Mouse (Mus musculus): ENCODE results near the gene Ahnak.
"Not testable (repeated sequence)": the region's sequence is repeated elsewhere in the genome, so short reads cannot be mapped to it uniquely, and the experiment has no call there.

Gene Ahnak

DNA sequence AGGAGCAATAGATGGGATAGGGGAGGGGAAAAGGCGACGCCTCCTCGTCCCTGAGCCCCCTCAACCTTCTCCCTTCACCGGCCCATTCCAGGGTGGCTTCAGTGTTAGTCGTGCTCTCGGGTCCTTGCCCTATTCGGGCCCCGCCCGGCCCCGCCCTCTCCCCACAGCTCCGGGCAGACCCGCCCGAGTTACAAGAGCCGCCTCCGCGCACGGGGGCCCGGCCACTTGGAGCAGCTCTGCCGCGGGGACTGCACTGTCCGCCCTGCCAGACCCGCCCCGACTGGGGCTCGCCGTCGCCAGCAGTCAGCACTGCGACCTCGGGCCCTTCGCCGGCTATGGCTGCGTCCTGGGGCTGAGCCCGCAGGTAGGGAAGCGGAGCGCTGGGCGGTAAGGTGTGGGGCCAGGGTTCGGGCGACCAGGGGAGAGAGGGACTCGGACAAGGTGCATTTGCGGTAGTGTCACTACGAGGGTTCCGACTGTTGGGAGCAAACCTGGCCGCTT lies at the start of gene Ahnak:
Gene Ahnak, plus strand, starts transcription at position 219 of the 501 bp plus-strand sequence.
- peak; percentile 87 for DNase-seq

DNA sequence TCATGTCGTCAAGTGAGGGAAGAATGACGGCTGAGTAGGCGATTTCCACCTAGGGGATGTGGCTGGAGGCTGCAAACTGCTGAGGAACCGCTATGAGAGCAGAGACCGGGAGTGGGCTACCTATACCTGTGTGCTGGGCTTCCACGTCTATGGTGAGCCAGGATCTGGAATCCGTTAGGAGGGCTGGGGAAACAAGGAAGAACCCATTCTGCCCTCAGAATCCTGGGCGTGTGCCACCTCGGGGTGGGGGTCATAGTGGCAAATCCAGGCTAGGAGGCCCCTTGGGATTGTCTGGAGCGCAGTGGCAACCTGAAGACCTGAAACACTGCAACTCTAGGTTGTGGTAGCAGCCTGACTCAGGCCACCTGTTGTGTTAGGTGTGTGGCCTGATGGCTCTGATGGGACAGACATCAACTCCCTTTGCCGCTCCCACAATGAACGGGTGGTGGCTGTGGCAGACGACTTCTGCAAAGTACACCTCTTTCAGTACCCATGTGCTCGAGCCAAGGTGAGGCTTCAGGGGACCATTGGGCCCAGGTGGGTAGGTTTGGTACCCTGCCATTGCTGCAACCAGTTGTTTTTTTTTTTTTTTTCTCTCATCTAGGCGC lies 48.5 kb upstream of the Ahnak start:
- no peak for DNase-seq

DNA sequence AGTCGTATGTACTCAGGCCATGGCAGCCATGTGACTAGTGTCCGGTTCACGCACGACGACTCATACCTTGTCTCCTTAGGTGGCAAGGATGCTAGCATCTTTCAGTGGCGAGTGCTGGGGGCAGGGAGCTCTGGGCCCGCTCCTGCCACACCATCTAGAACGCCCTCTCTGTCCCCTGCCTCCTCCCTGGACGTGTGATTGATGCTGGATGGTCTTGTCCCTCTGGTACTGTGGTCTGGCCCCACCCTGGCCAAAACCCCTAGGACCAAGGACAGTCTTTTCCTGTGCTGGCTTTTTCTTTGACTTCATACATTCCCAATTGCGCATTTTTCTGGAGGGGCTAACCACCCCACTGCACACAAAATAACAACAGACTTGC lies 48.0 kb upstream of the Ahnak start:
- no peak for DNase-seq

- peak; percentile 95 for DNase-seq
Measured at GRCm38 (mm10) chr19:8941515-8942217, 47.4 kb upstream of the Ahnak start, which contains the start of gene Mta2. Gene Mta2 (plus strand): TSS chr19:8941875.

GRCm38 (mm10) chr19:8942276-8942964 lies 46.7 kb upstream of the Ahnak start:
- peak; percentile 62 for DNase-seq

DNA sequence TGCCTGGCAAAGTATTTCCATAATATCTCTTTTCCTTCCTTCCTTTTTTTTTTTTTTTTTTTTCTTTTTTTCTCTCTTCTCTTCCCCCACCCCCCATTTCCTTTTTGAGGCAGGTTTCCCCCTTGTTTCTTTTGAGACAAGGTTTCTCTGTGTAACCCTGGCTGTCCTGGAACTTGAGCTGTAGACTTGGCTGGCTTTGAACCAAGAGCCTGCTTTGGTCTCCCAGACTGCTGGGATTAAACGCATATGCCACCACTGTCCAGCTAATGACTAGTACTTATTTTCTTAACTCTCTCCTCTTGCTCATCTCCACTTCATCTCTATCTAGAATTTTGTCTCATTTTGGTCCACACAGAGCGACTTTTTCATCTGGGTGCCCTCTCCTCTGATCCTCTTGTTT lies 46.0 kb upstream of the Ahnak start:
- DNase-seq = no peak

- DNase-seq = no peak
Measured at GRCm38 (mm10) chr19:8944062-8944461, 45.0 kb upstream of the Ahnak start.

GRCm38 (mm10) chr19:8944750-8945149 lies 44.3 kb upstream of the Ahnak start:
- peak; percentile 76 for DNase-seq

DNA sequence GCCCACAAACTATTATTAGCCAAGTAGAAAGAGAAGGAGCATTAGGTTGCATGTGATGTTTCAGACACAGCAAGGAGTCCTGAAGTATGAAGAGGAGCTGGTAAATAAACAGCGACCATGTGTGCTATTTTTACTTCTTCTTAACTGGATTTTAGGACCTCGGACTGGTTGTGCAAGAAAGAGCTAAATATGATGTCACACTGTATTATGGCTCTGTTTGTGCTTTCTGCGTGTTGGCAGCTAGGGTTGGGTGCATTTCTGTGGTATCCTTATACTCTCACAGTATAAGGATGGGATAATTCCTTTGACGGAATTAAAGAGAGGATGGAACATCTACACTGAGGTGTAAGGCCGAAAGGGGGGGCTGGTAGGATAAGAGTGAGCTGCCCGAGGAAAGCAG lies 43.8 kb upstream of the Ahnak start:
- DNase-seq = no peak

GRCm38 (mm10) chr19:8946929-8947328 lies 42.2 kb upstream of the Ahnak start:
- no peak for DNase-seq

- DNase-seq = no peak
Measured at GRCm38 (mm10) chr19:8950190-8950589, 38.9 kb upstream of the Ahnak start.

DNA sequence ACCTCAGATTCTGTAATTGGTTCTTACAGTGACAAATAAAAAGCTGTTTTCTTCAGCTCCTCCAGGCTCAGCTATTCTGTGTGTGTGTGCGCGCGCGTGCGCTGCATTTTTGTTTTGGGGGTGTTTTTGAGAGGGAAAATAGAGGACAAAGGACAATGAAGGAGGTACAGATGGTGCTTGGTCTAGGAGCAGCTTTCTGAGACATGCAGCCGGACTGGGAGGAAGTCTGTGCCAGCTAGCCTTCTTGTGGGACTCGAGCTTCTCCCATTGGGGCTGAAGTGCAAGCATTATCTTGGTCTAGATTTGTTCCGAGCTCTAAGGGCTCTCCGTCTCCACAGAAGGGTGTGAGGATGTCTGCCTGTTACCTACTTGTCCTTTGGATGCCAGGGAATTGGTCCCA lies 36.8 kb upstream of the Ahnak start:
- DNase-seq = no peak

DNA sequence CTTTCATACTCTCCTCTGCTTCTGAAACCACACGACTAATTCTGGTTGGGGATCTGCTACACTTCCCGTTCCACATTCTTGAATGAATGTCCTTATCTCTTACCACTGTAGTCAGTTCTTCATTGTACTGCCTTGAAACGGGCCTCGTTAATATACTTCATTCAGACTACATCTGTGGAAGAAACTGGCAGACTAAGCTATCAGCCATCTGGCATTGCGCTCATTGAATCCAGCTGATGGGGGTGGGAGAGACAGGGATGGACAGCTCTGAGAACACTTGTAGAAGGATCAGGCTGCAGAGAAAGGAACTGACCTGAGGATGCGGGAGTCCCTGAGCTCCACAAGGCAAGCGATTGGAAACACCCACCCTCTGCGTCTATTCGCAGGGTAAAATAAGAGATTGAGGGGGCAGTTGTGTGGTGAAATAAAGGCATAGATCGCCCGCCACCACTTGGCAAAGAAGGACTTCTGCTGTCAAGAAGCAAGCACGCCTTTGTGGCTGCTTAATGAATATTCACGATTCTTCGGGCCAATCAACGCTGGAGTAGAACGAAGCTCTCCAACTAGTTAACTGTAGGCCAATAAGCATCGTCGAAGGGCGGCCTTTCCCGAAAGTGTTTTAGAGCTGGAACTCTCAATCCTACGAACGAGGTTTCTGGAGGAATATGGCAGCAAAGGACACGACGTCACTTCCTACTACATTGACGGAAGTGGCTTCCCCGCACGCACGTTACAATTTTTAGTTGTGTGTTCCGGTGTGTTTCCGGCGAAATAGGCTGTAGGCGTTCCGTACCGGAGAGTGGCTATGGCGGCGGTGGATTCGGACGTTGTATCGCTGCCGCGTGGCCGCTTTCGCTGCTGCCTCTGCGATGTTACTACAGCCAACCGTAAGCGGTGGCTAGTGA lies 35.7 kb upstream of the Ahnak start, which contains the start of gene Tut1:
Gene Tut1, plus strand, starts transcription at position 713 of the 905 bp plus-strand sequence.
- peak; percentile 92 for DNase-seq

DNA sequence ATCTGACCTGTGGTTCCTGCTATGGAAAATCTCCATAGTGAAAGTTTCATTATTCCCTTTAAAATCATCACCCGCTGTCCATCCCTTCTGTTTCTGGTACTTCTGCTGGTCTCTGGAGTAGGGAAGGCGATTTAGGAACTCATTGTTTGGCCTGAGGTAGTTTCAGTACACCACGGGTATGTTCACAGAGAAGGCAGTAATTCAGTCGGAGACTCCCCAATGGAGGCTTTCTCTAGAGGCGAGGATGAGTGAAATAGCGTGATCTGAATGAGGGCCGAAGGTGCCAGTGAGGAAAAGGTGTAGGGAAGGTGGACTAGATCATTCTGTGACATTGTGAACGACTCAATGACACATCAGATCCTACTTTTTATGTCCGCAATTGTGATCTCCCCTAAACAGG lies 34.9 kb upstream of the Ahnak start:
- DNase-seq = no peak

DNA sequence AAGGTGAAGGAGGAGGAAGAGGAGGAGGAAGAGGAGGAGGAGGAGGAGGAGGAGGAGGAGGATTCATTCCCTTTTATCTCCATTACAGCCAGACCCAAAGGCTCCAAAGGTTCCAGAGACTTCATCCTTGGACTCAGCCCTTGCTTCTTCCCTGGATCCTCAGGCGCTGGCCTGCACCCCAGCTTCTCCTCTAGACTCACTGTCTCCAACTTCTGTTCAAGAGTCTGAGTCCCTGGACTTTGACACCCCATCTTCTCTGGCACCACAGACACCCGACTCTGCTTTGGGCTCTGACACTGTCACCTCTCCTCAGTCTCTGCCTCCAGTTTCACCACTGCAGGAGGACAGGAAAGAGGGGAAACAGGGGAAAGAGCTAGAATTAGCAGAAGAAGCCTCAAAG lies 26.8 kb upstream of the Ahnak start:
- DNase-seq = no peak

DNA sequence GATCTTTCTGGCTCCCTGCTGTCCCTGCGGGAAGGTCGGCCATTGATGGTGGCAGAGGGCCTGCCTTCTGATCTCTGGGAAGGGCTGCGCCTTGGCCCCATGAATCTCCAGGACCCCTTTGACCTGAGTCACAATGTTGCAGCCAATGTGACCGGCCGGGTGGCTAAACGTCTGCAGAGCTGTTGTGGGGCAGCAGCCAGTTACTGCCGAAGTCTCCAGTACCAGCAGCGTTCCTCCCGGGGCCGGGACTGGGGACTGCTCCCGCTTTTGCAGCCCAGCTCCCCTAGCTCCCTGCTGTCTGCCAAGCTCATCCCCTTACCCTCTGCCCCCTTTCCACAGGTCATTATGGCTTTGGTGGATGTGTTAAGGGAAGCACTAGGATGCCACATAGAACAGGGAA lies 24.0 kb upstream of the Ahnak start:
- DNase-seq = no peak

DNA sequence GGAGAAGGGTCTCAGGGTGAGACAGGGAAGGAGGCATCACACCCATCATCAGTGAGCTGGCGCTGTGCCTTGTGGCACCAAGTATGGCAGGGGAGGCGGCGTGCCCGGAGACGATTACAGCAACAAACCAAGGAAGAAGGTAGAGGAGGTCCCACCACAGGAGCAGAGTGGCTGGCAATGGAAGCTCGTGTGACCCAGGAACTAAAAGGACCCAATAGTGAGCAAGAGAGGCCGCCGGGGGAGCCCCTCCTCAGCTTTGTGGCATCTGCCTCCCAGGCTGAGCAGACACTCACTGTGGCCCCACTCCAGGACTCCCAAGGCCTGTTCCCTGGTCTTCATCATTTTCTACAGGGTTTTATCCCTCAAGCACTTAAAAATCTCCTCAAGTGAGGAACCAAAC lies 23.3 kb upstream of the Ahnak start:
- DNase-seq = no peak

- no peak for DNase-seq
Measured at GRCm38 (mm10) chr19:8966198-8966589, 22.9 kb upstream of the Ahnak start.

DNA sequence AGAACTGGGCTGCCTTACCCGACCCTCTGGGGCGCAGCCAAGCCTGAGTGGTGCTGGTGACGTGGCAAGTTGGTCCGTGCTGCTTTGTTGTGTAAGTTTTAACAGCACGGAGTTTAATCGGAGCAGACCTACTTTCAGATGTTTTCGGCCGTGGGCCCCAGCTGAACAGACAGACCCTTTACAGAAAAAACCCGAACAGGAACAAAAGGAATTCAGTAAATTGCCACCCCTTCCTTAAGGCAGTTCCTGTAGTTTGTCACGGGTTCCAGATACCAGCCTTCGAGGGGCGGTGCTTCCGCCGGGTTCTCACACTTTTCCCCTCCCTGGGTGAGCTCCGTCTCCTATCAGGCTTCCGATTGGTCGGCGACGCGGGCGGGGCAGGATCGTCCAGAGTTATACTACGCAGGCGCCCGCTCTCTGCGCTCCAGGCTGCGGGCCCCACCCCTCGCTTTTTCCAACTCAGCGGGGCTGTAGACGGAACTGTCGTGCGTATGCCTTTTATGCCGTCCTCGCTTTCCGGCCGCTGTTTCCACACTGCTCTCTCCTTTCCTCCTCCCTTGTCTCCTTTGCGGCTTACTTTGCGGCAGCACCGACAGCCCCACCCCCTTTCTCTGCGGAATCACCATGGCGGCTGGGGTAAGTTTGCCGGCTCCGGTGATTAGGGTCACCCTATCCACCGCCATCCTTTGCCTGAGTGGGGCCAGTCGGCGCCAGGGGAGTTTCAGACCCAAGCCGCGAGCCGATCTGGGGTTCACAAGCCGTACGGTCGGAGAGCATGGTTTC lies 22.3 kb upstream of the Ahnak start, which contains the start of gene Eef1g:
Gene Eef1g, plus strand, starts transcription at position 452 of the 783 bp plus-strand sequence.
- DNase-seq = peak; percentile 98

DNA sequence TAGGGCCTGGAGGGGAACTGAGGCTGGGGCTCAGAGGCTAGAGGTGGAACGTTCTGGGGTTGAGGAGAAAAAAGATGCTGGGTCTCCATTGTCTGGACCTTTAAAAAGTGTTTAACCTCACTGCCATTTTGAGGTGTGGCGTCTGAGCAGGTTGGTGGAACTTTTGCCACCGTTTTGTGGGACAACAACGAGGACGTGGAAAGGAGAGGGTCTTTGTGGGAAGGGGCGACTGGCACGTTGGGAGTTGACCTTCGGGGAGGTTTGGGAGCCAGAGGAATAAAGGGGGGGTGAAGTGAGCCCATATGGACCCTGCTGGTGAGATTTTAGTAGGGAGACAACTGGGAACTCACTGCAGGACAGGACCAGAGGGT lies 21.7 kb upstream of the Ahnak start:
- DNase-seq = no peak

DNA sequence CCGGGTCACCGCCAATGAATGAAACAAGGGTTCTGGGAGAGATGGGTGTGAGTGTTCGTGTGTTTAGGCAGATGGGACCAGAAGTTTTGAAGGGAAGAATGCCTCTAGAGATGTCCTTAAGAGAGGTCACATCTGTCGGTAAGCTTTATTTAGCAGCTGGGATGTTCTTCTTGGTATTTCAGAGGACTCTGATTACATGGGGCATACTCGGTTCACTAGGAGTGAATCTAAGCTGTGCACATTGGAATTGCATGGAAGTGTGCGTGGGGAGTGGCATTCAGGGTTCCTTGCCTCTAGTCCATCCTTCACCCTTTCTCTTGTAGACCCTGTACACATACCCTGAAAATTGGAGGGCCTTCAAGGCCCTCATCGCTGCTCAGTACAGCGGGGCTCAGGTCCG lies 21.2 kb upstream of the Ahnak start:
- DNase-seq = no peak

- not testable (repeated sequence) for DNase-seq
Measured at GRCm38 (mm10) chr19:8972491-8972890, 16.6 kb upstream of the Ahnak start.

All from lung, postnatal 14 days (tissue).